In the genomic region with DNA sequence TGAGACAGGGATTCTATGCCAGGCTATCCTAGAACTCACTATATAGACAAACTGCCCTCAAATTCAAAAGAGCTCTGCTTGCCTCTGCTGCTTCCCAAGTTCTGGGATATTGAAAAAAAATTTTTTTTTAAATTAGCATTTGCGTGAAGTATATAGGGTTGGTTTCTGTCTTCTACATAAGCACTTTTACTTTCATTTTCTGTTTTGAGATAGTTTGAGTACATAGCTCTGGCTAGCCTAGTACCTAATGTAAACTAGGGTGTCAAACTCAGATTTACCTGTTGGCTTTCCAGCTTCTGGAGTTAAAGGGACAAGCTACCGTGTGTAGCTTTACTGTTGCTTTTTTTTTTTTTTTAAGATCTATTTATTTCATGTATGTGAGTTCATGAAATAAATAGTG, we compare ENCODE assay signal across 16 mouse cellular contexts.
"Had no signal": no experiment of that assay in that cellular context is flagged by ENCODE, and none has a peak within 500 bp of the region (broad histone marks: within the 10 kb centered on the region; RNA-seq: fewer than 3 reads in every experiment).

No protein-coding gene starts in this region.

- H3K27ac ChIP-seq: limb, embryonic 12.5 days; limb, embryonic 15.5 days; liver, embryonic 14.5 days; midbrain, embryonic 12.5 days; midbrain, embryonic 15.5 days; neural tube, embryonic 13.5 days had no signal

- H3K9ac ChIP-seq: limb, embryonic 12.5 days; limb, embryonic 15.5 days; liver, embryonic 14.5 days; liver, postnatal 0 days; lung, embryonic 14.5 days; midbrain, embryonic 12.5 days; midbrain, embryonic 15.5 days; neural tube, embryonic 13.5 days had no signal

- H3K9me3 ChIP-seq: limb, embryonic 12.5 days; limb, embryonic 15.5 days; midbrain, embryonic 12.5 days; midbrain, embryonic 15.5 days; neural tube, embryonic 13.5 days had no signal

- H3K4me1 ChIP-seq: limb, embryonic 12.5 days; limb, embryonic 15.5 days; midbrain, embryonic 12.5 days; midbrain, embryonic 15.5 days; neural tube, embryonic 13.5 days had no signal

- H3K27me3 ChIP-seq: limb, embryonic 12.5 days; limb, embryonic 15.5 days; midbrain, embryonic 12.5 days; midbrain, embryonic 15.5 days; neural tube, embryonic 13.5 days had no signal

- H3K4me2 ChIP-seq: limb, embryonic 12.5 days; limb, embryonic 15.5 days; liver, embryonic 11.5 days; lung, embryonic 14.5 days; midbrain, embryonic 12.5 days; midbrain, embryonic 15.5 days; neural tube, embryonic 13.5 days had no signal

- ATAC-seq: liver, postnatal 0 days; midbrain, embryonic 15.5 days had no signal

- H3K4me3 ChIP-seq: limb, embryonic 12.5 days; limb, embryonic 15.5 days; midbrain, embryonic 12.5 days; midbrain, embryonic 15.5 days; neural tube, embryonic 13.5 days had no signal

- DNase-seq: kidney, adult 9 months; kidney, postnatal 25 days; left cerebral cortex, postnatal 4 days; liver, postnatal 0 days; lung, embryonic 14.5 days; retina, postnatal 1 day; right cerebral cortex, postnatal 25 days; thymus, adult 18-20 months; thymus, postnatal 36 days had no signal
